Mouse (Mus musculus): ENCODE results near the gene Cd300e. TPM values are rescaled to one million over a fixed set of nuclear protein-coding genes. Genes with fewer than 3 reads are reported as not detected.

Gene Cd300e
- polyA plus RNA-seq (2015; fragmentation: Nextera tagmentation; extraction: Ambion mirVana), result not detected in 2 replicates

DNA sequence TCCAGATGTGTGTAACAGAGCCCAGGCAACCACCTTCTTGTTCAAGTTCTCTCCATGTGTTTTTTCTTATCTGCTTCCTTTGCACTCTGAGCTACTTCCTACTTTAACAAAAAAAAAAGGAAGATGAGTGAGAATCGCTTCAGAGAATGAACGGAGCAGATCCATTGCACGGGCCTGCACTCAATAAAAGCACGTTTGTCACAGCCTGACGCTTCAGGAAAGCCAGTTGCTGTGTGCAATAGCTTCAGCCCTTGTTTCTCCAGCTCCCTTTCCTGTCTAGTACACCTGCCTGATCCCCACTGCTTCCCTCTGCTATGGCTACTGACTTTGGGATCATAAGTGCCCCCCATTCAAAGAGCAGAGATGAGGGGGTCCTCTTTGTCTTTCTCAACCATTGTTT is at the start of gene Cd300e:
Cd300e (minus strand) TSS at position 101 of the 400 bp plus-strand sequence.
- no peak within 1 kb of the TSS for H3K4me3 ChIP-seq
- ATAC-seq (ENCODE audit: low FRiP score, low read depth), result no peak
- H3K9ac ChIP-seq, result no peak within 1 kb of the TSS
- 0 out of 2 replicates have a peak, but pooled peaks cover 4% of the 10 kb centered on the region for H3K27me3 ChIP-seq
- no peaks in the 10 kb centered on the region for H3K9me3 ChIP-seq
- H3K36me3 ChIP-seq, result no peaks in the 10 kb centered on the region
- WGBS, result 28% methylated on average over 5 of the region's 5 CpGs
- no peak within 1 kb of the TSS for H3K4me2 ChIP-seq
- H3K27ac ChIP-seq (replicated peaks), result no peak within 1 kb of the TSS
- no peaks in the 10 kb centered on the region for H3K4me1 ChIP-seq (replicated peaks)

DNA sequence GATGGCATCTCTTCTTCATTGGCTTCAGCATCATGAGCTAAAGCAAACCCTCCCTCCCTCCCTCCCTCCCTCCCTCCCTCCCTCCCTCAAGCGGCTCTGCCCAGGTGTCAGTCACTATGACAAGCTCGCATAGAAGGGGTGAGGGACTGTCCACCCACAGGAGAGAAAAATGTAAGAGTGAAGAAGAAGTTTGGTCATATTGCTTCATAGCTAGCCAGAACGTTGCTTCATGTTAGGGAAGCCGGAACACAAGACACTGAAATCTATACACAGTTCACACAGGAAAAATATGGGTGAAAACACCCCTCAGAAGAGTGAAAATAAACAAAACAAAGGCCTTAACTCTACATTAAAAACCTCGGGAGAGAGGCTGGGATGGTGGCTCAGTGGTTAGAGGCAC is 48.3 kb upstream of the Cd300e start:
- Histone ChIP-seq H3K9me3 (no peaks in the 10 kb centered on the region), H3K27me3 (no peaks in the 10 kb centered on the region), H3K27ac (replicated peaks) (no peak overlapping the region), H3K4me2 (no peak overlapping the region), H3K4me1 (replicated peaks) (peaks cover 8% of the 10 kb centered on the region), H3K36me3 (no peaks in the 10 kb centered on the region), H3K4me3 (no peak overlapping the region), H3K9ac (no peak overlapping the region)
- WGBS, result 84% methylated on average over 4 of the region's 5 CpGs
- no peak for ATAC-seq (ENCODE audit: low FRiP score, low read depth)

DNA sequence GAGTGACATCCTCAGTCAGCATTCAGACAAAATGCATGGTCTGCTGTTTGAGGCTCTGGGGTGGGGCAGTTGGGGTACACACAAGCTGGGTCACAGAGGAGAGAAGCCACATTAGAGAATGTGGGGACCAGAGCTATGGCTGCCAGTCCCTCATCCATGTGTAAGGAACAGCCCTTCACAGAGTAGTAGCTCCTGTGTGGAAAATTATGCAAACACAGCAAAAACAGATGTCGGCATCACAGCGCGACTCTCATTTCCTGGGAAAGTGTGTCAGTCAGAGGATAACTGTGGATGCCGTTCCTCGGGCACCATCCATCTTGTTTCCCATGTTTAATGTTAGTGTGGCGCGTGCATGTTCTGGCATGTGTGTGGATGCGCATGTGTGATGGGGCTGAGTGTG is 46.2 kb upstream of the Cd300e start:
- no peak overlapping the region for H3K4me3 ChIP-seq
- H3K4me1 ChIP-seq (replicated peaks), result peaks cover 8% of the 10 kb centered on the region
- ATAC-seq (ENCODE audit: low FRiP score, low read depth), result no peak
- no peaks in the 10 kb centered on the region for H3K36me3 ChIP-seq
- H3K9ac ChIP-seq, result no peak overlapping the region
- no peak overlapping the region for H3K4me2 ChIP-seq
- H3K27me3 ChIP-seq, result no peaks in the 10 kb centered on the region
- WGBS, result 88% methylated on average over 8 of the region's 8 CpGs
- no peak overlapping the region for H3K27ac ChIP-seq (replicated peaks)
- no peaks in the 10 kb centered on the region for H3K9me3 ChIP-seq

- ATAC-seq (ENCODE audit: low FRiP score, low read depth), result no peak
- H3K9ac ChIP-seq, result no peak overlapping the region
- no peaks in the 10 kb centered on the region for H3K36me3 ChIP-seq
- 0 out of 2 replicates have a peak overlapping the region, but pooled peaks have one; percentile 26 for H3K27ac ChIP-seq (replicated peaks)
- H3K4me1 ChIP-seq (replicated peaks), result peaks cover 8% of the 10 kb centered on the region
- no peaks in the 10 kb centered on the region for H3K27me3 ChIP-seq
- no peak overlapping the region for H3K4me2 ChIP-seq
- WGBS, result 33% methylated on average over 4 of the region's 4 CpGs
- no peaks in the 10 kb centered on the region for H3K9me3 ChIP-seq
- no peak overlapping the region for H3K4me3 ChIP-seq
These were observed 45.5 kb upstream of the Cd300e start for GRCm38 (mm10) chr11:115107403-115107916.

DNA sequence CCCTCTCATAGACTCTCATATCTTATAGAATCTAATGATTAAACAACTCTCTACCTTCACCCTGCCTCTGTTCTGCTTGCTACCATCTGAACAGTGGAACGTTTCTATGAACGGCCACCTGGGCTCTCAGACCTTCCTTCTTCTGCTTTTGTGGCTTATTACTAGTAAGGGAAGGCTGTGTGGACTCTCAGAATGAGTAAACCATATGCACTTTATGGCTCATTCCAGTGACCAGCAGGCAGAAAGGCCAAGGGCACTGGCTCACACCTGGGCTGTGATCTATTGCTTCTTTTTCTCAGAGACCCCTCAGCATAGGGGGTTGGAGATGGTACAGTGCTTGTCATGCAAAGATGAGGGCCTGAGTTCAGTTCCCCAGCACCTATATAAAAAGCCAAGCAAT is 44.7 kb upstream of the Cd300e start:
- no peak overlapping the region for H3K4me2 ChIP-seq
- 91% methylated on average over 2 of the region's 2 CpGs for WGBS
- no peak for ATAC-seq (ENCODE audit: low FRiP score, low read depth)
- no peaks in the 10 kb centered on the region for H3K27me3 ChIP-seq
- H3K4me1 ChIP-seq (replicated peaks), result peaks cover 8% of the 10 kb centered on the region
- H3K4me3 ChIP-seq, result no peak overlapping the region
- H3K9me3 ChIP-seq, result no peaks in the 10 kb centered on the region
- no peak overlapping the region for H3K9ac ChIP-seq
- no peaks in the 10 kb centered on the region for H3K36me3 ChIP-seq
- no peak overlapping the region for H3K27ac ChIP-seq (replicated peaks)

GRCm38 (mm10) chr11:115104769-115105563 is 43.0 kb upstream of the Cd300e start:
- WGBS, result 69% methylated on average over 8 of the region's 8 CpGs
- H3K9me3 ChIP-seq, result no peaks in the 10 kb centered on the region
- ATAC-seq (ENCODE audit: low FRiP score, low read depth), result no peak

DNA sequence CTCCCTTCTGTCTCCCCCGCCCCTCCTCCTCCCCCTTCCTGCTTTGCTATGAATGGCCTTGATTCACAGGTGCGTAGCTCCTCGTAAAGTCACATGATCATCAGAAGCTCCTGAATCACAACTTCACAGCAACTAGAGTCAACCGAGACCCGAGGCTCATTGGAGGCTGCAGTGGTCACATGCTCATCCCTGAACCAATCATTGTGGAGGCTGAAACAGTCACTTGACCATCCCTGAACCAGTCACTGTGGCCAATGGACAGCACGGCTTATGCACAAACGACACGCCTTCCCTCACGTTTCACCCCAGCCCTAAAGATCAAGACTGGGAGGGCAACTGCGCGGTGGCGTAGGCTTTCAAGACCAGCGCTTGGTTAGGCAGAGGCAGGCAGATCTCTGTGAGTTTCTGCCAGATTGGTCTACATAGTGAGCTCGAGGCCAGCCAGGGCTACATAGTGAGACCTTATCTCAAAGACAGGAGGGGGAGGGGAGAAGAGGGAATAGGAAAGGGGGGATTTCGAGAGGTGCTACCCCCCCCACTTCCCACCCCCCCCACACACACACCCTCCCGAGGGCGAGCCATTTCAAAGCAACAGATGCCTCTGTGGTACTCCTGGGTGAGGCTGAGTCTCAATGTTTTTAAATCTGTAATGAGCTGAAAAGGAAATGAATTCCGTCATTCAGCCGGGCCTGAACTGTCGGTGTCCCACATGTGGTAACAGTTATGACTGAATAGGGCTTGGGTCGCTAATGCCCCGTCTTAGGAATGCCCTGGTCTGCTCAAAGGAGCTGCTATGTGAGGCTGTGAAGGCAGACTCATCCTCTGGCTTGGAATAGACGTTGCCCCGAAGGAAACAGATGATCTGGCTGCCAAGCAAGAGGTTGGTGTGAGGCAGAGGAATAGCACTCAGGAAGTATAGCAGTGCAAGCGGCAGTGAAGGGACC is 41.8 kb upstream of the Cd300e start:
- H3K4me3 ChIP-seq, result no peak overlapping the region
- H3K27me3 ChIP-seq, result no peaks in the 10 kb centered on the region
- no peak for ATAC-seq (ENCODE audit: low FRiP score, low read depth)
- 89% methylated on average over 25 of the region's 25 CpGs for WGBS
- H3K36me3 ChIP-seq, result no peaks in the 10 kb centered on the region
- no peak overlapping the region for H3K27ac ChIP-seq (replicated peaks)
- H3K4me1 ChIP-seq (replicated peaks), result peaks cover 8% of the 10 kb centered on the region
- H3K4me2 ChIP-seq, result no peak overlapping the region
- H3K9ac ChIP-seq, result no peak overlapping the region
- H3K9me3 ChIP-seq, result no peaks in the 10 kb centered on the region

More at GRCm38 (mm10) chr11:115104769-115105563, 43.0 kb upstream of the Cd300e start:
- Histone ChIP-seq H3K4me2 (no peak overlapping the region), H3K27ac (replicated peaks) (no peak overlapping the region), H3K4me1 (replicated peaks) (peaks cover 8% of the 10 kb centered on the region), H3K36me3 (no peaks in the 10 kb centered on the region), H3K4me3 (no peak overlapping the region), H3K9ac (no peak overlapping the region), H3K27me3 (no peaks in the 10 kb centered on the region)

DNA sequence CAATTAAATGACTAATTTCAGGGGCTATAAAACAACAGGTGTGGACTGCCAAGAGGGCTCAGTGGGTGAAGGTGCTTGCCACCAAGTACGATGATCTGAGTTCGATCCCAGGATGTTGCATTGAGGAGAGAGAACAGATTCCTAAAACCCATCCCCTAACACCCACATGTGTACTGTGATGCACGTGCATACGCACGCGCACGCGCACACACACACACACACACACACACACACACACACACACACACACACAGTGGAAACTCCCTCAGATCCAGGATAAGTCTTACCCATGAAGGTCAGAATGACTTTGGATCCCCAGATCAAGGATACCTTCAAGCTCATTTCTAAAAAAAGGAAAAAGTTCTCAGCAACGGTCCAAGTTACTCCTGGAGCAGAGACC is 40.1 kb upstream of the Cd300e start:
- 94% methylated on average over 9 of the region's 9 CpGs for WGBS
- no peak overlapping the region for H3K4me2 ChIP-seq
- no peak for ATAC-seq (ENCODE audit: low FRiP score, low read depth)
- no peaks in the 10 kb centered on the region for H3K4me1 ChIP-seq (replicated peaks)
- H3K27me3 ChIP-seq, result no peaks in the 10 kb centered on the region
- H3K4me3 ChIP-seq, result no peak overlapping the region
- no peaks in the 10 kb centered on the region for H3K9me3 ChIP-seq
- no peak overlapping the region for H3K9ac ChIP-seq
- no peak overlapping the region for H3K27ac ChIP-seq (replicated peaks)
- no peaks in the 10 kb centered on the region for H3K36me3 ChIP-seq

- no peak overlapping the region for H3K9ac ChIP-seq
- no peak overlapping the region for H3K4me3 ChIP-seq
- H3K4me2 ChIP-seq, result no peak overlapping the region
- no peaks in the 10 kb centered on the region for H3K27me3 ChIP-seq
- no peaks in the 10 kb centered on the region for H3K9me3 ChIP-seq
- no peak for ATAC-seq (ENCODE audit: low FRiP score, low read depth)
- H3K4me1 ChIP-seq (replicated peaks), result no peaks in the 10 kb centered on the region
- H3K36me3 ChIP-seq, result no peaks in the 10 kb centered on the region
- H3K27ac ChIP-seq (replicated peaks), result no peak overlapping the region
- WGBS, result 69% methylated on average over 6 of the region's 6 CpGs
These were observed 39.7 kb upstream of the Cd300e start for GRCm38 (mm10) chr11:115101615-115102051.

- no peak overlapping the region for H3K4me3 ChIP-seq
- no peak overlapping the region for H3K27ac ChIP-seq (replicated peaks)
- WGBS, result 65% methylated on average over 7 of the region's 7 CpGs
- H3K9me3 ChIP-seq, result no peaks in the 10 kb centered on the region
- no peaks in the 10 kb centered on the region for H3K36me3 ChIP-seq
- no peak for ATAC-seq (ENCODE audit: low FRiP score, low read depth)
- H3K27me3 ChIP-seq, result no peaks in the 10 kb centered on the region
- no peak overlapping the region for H3K9ac ChIP-seq
- H3K4me1 ChIP-seq (replicated peaks), result no peaks in the 10 kb centered on the region
- no peak overlapping the region for H3K4me2 ChIP-seq
These were observed 38.8 kb upstream of the Cd300e start for GRCm38 (mm10) chr11:115100741-115101140.

GRCm38 (mm10) chr11:115100032-115100621 is 38.1 kb upstream of the Cd300e start:
- no peak overlapping the region for H3K9ac ChIP-seq
- H3K4me3 ChIP-seq, result no peak overlapping the region
- H3K4me1 ChIP-seq (replicated peaks), result no peaks in the 10 kb centered on the region
- no peak for ATAC-seq (ENCODE audit: low FRiP score, low read depth)
- H3K27me3 ChIP-seq, result no peaks in the 10 kb centered on the region
- no peaks in the 10 kb centered on the region for H3K36me3 ChIP-seq
- H3K4me2 ChIP-seq, result no peak overlapping the region
- WGBS, result 88% methylated on average over 5 of the region's 5 CpGs
- H3K27ac ChIP-seq (replicated peaks), result no peak overlapping the region
- H3K9me3 ChIP-seq, result no peaks in the 10 kb centered on the region

Data from hindbrain, embryonic 15.5 days (tissue).